Mouse (Mus musculus): Measurements from ENCODE around the gene Cxcl14.

The Cxcl14 gene

DNA sequence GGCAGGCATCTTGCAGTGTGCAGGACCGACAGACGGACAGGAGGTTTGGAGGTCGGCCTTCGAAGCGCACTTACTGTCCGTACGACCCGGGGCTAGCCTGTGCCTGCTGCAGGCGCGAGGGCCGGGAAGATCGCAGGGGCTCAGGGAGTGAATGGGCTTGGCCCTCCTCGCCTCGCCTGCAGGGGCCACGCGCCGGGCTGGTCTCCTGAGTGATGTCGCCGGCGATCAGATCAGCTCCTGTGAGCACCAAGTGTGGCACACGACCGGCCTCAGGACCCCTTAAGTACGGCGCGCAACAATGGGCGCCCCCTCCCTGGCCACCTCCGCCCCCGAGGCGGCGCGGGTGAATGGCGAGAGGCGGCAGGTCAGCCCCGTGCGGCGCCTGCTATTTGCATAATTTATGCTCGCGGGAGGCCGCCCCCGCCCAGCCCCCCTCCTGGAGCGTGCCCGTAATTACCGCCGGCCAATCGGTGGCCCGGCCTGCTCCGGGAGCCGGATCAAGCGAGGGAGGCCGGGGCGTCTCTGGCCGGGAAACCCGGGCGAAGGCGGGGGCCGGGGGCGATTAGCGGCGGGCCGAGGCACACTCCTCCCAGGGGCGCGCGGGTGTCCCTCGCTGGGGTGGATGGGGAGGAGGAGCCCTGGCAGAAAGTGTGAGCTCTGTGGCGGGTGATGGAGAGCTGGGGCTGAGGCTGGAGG, 44.3 kb downstream of the Cxcl14 start, which contains the start of gene Neurog1:
Gene Neurog1, minus strand, starts transcription at position 240 of the 696 bp plus-strand sequence.
- no peak for DNase-seq (ENCODE audit: low read depth, low spot score)

DNA sequence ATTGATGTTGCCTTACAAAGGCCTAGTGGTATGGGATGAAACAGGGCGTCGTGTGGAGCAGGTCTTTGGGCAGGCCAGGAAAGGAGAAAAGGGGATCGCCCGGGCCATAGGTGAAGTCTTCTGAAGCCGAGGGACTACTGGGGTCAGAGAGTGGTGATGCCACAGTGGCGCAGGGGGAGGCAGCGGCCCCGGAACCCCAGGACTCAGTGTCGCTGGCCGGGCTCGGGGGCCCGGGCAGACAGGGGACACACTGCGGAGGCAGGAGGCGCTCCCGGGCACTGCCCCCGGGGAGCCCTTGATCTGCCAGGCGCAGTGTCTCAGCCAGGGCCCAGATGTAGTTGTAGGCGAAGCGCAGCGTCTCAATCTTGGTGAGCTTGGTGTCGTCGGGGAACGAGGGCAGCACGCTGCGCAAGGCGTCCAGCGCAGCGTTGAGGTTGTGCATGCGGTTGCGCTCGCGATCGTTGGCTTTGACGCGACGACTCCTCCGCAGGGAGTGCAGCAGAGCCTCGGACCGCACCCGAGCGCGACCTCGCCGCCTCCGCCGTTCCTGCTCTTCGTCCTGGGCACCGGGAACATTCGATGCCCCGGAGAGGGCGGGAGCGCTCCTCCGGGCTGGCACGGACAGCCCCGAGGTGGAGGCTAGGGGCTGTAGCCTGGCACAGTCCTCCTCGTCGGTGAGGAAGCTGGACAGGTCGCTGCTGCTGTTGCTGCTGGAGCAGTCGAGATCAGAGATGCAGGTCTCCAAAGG, 45.0 kb downstream of the Cxcl14 start:
- no peak for DNase-seq (ENCODE audit: low read depth, low spot score)

DNA sequence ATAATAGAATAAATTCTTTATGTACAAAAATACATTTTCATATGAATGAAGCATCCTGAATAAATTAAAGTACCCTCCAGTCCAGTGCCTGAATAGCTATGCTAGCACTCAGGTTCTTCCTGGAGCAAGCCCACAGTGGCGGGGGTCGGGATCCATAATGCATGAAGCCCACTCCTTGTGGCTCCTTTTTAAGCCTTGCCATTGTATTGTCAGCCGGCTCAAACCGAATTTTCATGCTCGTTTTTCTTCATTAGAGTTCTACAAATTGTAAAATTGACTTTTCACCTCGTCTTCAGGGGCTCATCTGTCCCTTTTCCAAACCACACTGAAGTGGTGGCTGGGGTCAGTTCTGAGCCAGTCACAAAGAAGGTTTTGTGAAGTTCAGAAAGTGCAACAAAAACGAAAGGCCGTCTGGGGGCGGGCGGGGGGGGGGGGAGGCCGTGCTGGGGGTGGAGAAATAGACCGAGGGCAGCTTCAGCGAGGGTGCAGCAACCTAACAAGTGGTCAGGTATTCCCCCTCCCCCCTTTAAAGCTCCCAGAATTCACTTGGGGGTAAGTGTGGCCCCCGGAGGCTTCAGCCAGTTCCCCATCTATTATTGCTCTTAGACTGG, 45.7 kb downstream of the Cxcl14 start:
- DNase-seq (ENCODE audit: low read depth, low spot score): no peak

DNA sequence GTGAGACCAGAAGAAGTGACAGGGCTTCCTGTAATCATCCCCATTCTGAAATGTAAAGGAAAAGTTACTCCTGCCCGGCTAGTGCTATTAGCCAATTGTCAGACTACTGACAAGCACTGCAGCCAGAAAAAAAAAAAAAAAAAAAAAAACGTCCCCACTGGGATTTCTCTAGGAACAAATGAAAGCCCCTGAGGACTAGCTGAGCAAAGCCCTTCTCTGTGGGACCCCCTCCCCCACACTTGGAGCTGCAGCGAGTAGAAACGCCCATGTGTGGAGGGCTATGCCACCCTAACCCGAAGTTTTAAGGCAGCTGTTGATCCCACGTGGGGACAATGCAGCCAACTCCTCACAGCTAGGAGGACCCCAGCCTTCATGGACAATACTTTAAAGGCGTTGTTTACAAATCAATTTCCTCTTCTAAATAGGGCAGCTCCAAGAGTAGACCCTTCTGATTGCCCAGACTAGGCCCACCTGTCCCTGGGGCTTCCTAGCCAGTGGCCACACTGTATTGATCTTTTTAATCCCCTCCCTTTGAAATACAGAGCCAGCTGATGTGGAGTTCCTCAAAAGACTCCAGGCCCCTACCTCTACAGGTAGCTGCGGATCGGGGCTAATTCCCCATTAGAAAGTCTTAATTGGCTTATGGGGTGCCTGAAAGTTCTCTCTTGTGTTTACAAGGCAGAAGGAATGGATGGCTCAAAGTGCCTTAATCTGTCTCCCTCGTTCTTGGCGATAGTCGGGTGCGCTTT, 46.6 kb downstream of the Cxcl14 start:
- no peak for DNase-seq (ENCODE audit: low read depth, low spot score)

DNA sequence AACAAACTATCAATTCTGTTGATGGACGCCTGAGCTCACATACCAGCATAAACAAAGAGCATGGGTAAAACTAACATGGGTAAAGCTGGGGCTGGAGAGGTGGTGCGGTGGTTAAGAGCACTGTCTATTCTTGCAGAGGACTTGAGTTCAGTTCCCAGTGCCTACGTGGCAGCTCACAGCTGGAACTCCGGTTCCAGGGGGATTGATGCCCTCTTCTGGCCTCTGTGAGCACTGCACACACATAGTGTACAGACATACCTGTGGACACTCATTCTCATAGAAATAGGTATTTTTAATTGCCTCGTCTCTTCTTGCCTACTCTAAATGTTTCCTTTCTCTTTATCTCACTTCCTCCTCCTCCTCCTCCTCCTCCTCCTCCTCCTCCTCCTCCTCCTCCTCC, 53.2 kb downstream of the Cxcl14 start:
- DNase-seq (ENCODE audit: low read depth, low spot score): no peak

DNA sequence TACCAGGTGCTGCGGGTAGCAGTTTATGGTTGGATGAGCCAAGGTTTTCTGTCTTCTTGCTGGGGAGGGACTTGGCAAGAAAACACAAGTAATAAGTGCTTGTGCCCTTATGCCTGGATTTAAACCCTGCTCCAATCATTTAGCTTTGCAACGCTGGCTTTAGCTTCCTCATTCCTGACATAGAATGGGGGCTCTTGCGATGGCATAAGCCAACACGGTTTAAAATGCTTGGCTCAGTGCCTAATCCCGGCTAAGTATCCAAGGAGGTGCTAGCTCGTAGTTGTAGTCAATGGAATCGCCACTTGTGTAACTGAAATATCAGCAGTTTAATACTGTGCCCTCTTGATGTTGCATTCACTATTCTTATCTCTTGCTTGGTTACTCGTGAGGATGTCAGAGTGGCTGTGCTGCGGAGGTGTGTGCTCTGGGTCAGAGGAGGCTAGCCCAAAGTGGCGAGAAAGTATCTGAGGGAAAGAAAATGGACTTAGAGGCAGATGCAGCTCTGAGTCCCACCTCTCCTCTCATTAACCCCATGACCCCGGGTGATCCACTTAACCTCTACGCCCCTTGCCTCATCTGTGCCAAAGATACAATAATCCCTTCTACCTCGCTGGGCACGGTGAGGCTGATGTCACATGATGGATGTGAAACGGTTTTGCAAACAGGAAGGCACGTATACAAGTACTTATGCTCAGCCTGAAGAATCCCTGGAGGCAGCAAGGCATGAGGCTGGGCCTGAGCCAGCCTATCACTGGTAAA, 56.2 kb downstream of the Cxcl14 start:
- DNase-seq (ENCODE audit: low read depth, low spot score): no peak
